In genomic region chr19:21643935-21644334, GRCm38 (mm10) we compare ENCODE assay signal across 14 mouse cellular contexts.
"Had no signal": no experiment of that assay in that cellular context is flagged by ENCODE, and none has a peak within 500 bp of the region (broad histone marks: within the 10 kb centered on the region; RNA-seq: fewer than 3 reads in every experiment).

No protein-coding gene starts in this region.

- H3K9me3 ChIP-seq: limb, embryonic 15.5 days; midbrain, embryonic 12.5 days; neural tube, embryonic 13.5 days had no signal

- DNase-seq: kidney, adult 11 months; kidney, postnatal 10 days; kidney, postnatal 4 days; lung, adult 18-20 months; lung, postnatal 36 days; right cerebral cortex, postnatal 14 days; thymus, adult 18-20 months; thymus, postnatal 14 days had no signal

- H3K4me2 ChIP-seq: limb, embryonic 15.5 days; midbrain, embryonic 12.5 days; neural tube, embryonic 13.5 days had no signal

- H3K27ac ChIP-seq: layer of hippocampus, adult 2 months; limb, embryonic 15.5 days; liver, embryonic 14.5 days; midbrain, embryonic 12.5 days; neural tube, embryonic 13.5 days had no signal

- H3K36me3 ChIP-seq: limb, embryonic 15.5 days; midbrain, embryonic 12.5 days; neural tube, embryonic 13.5 days had no signal

- ATAC-seq: midbrain, embryonic 16.5 days had no signal

- H3K27me3 ChIP-seq: limb, embryonic 15.5 days; midbrain, embryonic 12.5 days; neural tube, embryonic 13.5 days had no signal

- H3K4me3 ChIP-seq: layer of hippocampus, adult 2 months; limb, embryonic 15.5 days; midbrain, embryonic 12.5 days; neural tube, embryonic 13.5 days had no signal

- H3K4me1 ChIP-seq: limb, embryonic 15.5 days; midbrain, embryonic 12.5 days had no signal

- H3K9ac ChIP-seq: limb, embryonic 15.5 days; liver, embryonic 14.5 days; midbrain, embryonic 12.5 days; neural tube, embryonic 13.5 days had no signal
